Mouse (Mus musculus) lung, embryonic 14.5 days (tissue): ENCODE measurements around the gene Lhpp. TPM values are rescaled to one million over a fixed set of nuclear protein-coding genes. Genes with fewer than 3 reads are reported as not detected.
"Not testable (repeated sequence)": the region's sequence is repeated elsewhere in the genome, so short reads cannot be mapped to it uniquely, and the experiment has no call there.

Experiments
- ATAC-seq: fragments of 200-750 bp; cut with Nextera tagmentation; 2 replicates; pipeline ENCODE4 v1.8.0; 2017; ENCODE audit warnings: mild to moderate bottlenecking, moderate TSS enrichment, moderate library complexity; ENCODE audit not compliant: insufficient read depth
- DNase-seq: peaks from one replicate; pipeline ENCODE4 v3.0.0-alpha.2; 2015
- H3K27ac ChIP-seq: fragments of 300-500 bp; sonication (generic); 2 replicates; pipeline ENCODE4 v1.5.1; 2014; ENCODE audit warnings: low read depth, mild to moderate bottlenecking, moderate library complexity
- H3K27me3 ChIP-seq: fragments of 300-500 bp; sonication (generic); 2 replicates; pipeline ENCODE4 v1.6.1; 2014; ENCODE audit warnings: low read length, control low read depth; ENCODE audit not compliant: insufficient read depth
- H3K36me3 ChIP-seq: fragments of 300-500 bp; sonication (generic); 2 replicates; pipeline ENCODE4 v1.6.1; 2014; ENCODE audit warnings: control low read depth; ENCODE audit not compliant: insufficient read depth
- H3K4me1 ChIP-seq: fragments of 300-500 bp; sonication (generic); 2 replicates; pipeline ENCODE4 v1.6.1; 2014; ENCODE audit warnings: antibody characterized with exemption, control low read depth; ENCODE audit not compliant: insufficient read depth
- H3K4me2 ChIP-seq: fragments of 300-500 bp; sonication (generic); 2 replicates; pipeline ENCODE4 v1.6.1; 2014; ENCODE audit warnings: mild to moderate bottlenecking
- H3K4me3 ChIP-seq: fragments of 300-500 bp; sonication (generic); 2 replicates; pipeline ENCODE4 v1.5.1; 2014; ENCODE audit warnings: low read depth, low read length
- H3K9ac ChIP-seq: fragments of 300-500 bp; sonication (generic); 2 replicates; pipeline ENCODE4 v1.6.1; 2014
- H3K9me3 ChIP-seq: fragments of 300-500 bp; sonication (generic); 2 replicates; pipeline ENCODE4 v1.6.1; 2016; ENCODE audit warnings: low read depth, low read length, control low read depth
- CTCF ChIP-seq: IDR thresholded peaks from 2 replicates; pipeline ENCODE4 v1.5.1; 2016; ENCODE audit warnings: antibody characterized with exemption, low read depth
- WGBS: fragments of 180-500 bp; shearing (Covaris S2); extraction: QIAGEN DNeasy Blood & Tissue Kit; methylation state at CpG from one replicate; pipeline ENCODE4 v1.1.7; 2014; 5-methylcytosine and 5-hydroxymethylcytosine counted together
- polyA plus RNA-seq: library from polyadenylated mRNA; unstranded; fragments of >200 nt; fragmentation: Nextera tagmentation; extraction: Ambion mirVana; gene quantifications from 2 replicates; pipeline ENCODE4 v1.2.1, GENCODE M21; 2014

The Lhpp gene
- polyA plus RNA-seq, 1 experiment from 2014 or later, result 22.8 TPM

DNA sequence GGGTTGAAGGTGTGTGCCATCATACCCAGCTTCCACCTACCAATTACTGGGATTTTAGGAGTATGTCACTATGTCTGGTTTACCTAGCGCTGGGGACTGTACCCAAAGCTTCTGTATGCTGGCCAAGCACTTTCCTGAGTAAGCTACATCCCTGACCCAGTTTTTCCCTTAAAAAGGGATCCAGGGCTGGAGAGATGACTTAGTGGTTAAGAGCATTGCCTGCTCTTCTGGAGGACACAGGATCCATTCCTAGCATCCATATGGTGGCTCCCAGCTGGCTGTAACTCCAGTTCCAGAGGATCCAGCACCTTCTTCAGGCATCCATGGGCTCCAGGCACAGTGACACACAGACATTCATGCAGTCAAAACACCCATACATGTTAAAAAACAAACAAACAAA is 36.1 kb downstream of the Lhpp start:
- Histone ChIP-seq H3K27me3 (no peaks in the 10 kb centered on the region), H3K4me1 (no peaks in the 10 kb centered on the region), H3K9ac (no peak overlapping the region), H3K4me2 (no peak overlapping the region), H3K36me3 (no peaks in the 10 kb centered on the region), H3K9me3 (no peaks in the 10 kb centered on the region), H3K27ac (no peak overlapping the region), H3K4me3 (no peak overlapping the region)
- 91% methylated on average over 1 of the region's 1 CpGs for WGBS
- TF ChIP-seq CTCF, result no peak
- DNase-seq, result no peak
- no peak for ATAC-seq

DNA sequence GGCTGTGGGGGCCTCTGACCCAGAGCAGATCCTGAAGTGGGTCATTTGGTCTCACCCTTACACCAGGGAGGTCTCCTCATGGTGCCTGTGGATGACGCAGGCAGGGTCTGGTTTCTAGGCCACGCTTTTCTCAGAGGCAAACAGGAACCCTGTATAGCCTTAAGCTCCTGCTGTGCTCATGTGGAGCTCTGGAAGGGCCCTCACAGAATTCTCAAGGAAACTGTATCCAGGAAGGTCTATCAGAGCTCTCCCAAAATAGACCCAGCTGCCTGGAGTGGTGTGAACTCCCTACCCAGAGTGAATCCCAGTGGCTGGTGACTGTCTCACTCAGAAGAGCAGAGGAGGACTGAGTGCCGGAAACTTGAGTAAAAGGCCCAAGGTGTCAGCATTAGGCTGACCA is 44.0 kb downstream of the Lhpp start:
- no peaks in the 10 kb centered on the region for H3K36me3 ChIP-seq
- WGBS, result 79% methylated on average over 3 of the region's 3 CpGs

DNA sequence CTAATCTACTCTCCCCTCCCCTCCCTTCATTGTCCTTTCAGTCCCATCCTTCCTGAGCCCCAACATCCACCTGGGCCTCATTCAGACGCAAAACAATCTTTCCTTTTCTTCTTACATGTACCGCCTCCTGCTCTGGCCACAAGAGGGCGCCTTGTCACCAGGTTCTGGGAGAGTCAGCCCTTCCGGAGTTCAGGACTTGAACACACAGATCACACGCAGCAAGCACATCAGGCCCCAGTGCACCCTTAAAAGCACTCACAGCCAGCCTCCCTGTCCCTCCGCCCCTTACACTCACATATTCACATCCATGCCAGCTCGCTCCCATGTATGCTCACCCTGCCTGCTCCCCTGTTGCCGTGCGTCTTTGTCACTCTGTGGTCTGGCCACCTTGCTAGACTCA is 45.6 kb downstream of the Lhpp start:
- Histone ChIP-seq H3K9ac (no peak overlapping the region), H3K27ac (peak overlapping the region; percentile 72), H3K36me3 (no peaks in the 10 kb centered on the region), H3K4me1 (peaks cover 22% of the 10 kb centered on the region), H3K4me2 (peak overlapping the region; percentile 19; the same call in 1 of the 2 replicates), H3K27me3 (no peaks in the 10 kb centered on the region), H3K4me3 (no peak overlapping the region), H3K9me3 (no peaks in the 10 kb centered on the region)
- DNase-seq, result peak; percentile 96
- WGBS, result 22% methylated on average over 9 of the region's 9 CpGs
- TF ChIP-seq CTCF, result peak; percentile 97
- peak; percentile 70 for ATAC-seq

More for the DNA sequence above, 44.0 kb downstream of the Lhpp start:
- ATAC-seq, result no peak
- Histone ChIP-seq H3K27ac (no peak overlapping the region), H3K9me3 (no peaks in the 10 kb centered on the region), H3K27me3 (no peaks in the 10 kb centered on the region), H3K4me3 (no peak overlapping the region), H3K4me2 (no peak overlapping the region), H3K4me1 (peaks cover 12% of the 10 kb centered on the region), H3K9ac (no peak overlapping the region)
- DNase-seq, result no peak
- TF ChIP-seq CTCF, result no peak

DNA sequence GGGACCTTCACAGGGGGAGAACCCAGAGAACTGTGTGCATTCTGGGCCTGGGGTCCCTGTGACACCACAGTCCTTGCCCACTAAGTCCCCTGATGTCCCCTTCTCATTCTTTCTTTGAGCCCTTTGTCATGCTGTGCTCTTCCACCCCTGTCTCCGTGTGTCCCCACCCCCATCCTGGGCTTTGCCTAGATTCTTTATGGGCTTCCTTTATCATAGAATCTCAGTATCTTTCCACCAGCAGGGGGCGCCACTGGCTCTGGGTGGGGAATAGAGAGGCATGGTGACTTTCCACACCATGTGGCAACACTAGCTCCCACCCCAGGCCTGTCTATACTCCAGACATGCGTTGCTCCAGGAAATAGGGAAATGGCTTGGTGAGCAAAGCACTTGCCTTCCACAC is 46.1 kb downstream of the Lhpp start:
- Histone ChIP-seq H3K27ac (peak overlapping the region; percentile 72), H3K4me2 (no peak overlapping the region), H3K9ac (no peak overlapping the region), H3K36me3 (no peaks in the 10 kb centered on the region), H3K27me3 (no peaks in the 10 kb centered on the region), H3K4me1 (peaks cover 22% of the 10 kb centered on the region), H3K9me3 (no peaks in the 10 kb centered on the region), H3K4me3 (no peak overlapping the region)
- WGBS, result 6% methylated on average over 3 of the region's 3 CpGs
- peak; percentile 86 for TF ChIP-seq CTCF
- peak; percentile 93 for DNase-seq
- ATAC-seq, result peak; percentile 62

DNA sequence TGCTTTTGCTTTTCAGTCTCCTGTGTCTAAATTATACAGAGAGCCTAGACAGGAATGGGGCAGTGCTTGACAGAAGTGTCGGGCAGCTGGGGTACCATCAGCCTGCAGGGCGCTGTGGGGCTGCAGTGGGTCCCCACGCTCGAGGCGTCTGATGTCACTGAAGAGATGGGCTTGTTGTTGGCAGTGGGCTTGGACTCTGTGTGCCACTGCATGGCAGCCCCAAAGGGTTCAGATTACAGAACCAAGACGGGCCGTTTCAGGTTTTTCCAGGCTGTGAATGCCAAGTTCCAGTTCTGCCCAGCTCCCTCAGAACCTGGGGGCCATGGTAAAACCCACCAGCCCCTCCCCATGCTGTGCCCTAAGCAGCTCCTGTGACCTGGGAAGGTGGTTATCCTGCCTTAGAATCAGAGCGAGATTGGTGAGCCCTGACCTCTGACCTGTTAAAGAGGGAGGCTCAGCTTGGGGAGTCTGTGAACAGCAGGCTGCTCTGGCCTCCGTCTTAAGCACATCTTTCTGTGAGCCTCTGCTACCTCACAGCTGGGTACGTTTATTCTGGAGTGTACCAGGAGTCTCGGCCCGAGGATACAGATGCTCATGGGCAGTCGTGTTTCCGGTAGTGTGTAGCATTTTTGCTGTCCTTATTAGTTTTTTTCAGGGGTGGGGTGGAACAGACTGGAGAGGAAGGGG is 47.1 kb downstream of the Lhpp start:
- no peaks in the 10 kb centered on the region for H3K27me3 ChIP-seq
- no peaks in the 10 kb centered on the region for H3K9me3 ChIP-seq
- H3K36me3 ChIP-seq, result no peaks in the 10 kb centered on the region
- peak overlapping the region; percentile 23; the same call in 1 of the 2 replicates for H3K4me2 ChIP-seq
- H3K4me3 ChIP-seq, result no peak overlapping the region
- H3K9ac ChIP-seq, result no peak overlapping the region; the same call in 1 of the 2 replicates
- H3K27ac ChIP-seq, result peak overlapping the region; percentile 77; the same call in 1 of the 2 replicates
- TF ChIP-seq CTCF, result no peak
- 39% methylated on average over 14 of the region's 14 CpGs for WGBS
- no peak for ATAC-seq
- DNase-seq, result peak; percentile 17
- H3K4me1 ChIP-seq, result peaks cover 22% of the 10 kb centered on the region

DNA sequence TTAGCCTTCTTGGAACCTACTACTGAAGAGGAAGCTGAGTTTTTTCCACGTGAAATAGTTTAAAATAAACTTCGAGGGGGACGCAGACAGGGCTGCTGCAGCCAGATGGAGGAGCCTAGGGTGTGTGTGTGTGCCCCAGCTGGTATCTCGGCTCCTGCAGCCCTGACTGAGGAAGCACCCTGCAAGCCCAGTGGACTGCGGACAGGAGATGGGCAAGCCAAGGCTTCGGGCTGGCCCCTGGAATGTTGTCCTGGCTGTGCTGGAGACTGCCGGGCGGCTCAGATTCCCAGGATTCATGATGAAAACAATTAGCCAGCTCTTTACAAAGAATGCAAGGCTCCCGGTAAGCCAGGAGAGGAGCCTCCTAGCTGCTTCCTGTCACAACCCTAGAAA is 47.6 kb downstream of the Lhpp start:
- peak overlapping the region; percentile 35 for H3K9ac ChIP-seq
- H3K4me1 ChIP-seq, result peaks cover 22% of the 10 kb centered on the region
- WGBS, result 5% methylated on average over 9 of the region's 9 CpGs
- ATAC-seq (no peak), DNase-seq (peak; percentile 50)
- H3K27me3 ChIP-seq, result no peaks in the 10 kb centered on the region
- H3K36me3 ChIP-seq, result no peaks in the 10 kb centered on the region
- no peak for TF ChIP-seq CTCF
- peak overlapping the region; percentile 23 for H3K4me2 ChIP-seq
- peak overlapping the region; percentile 77 for H3K27ac ChIP-seq
- no peak overlapping the region for H3K4me3 ChIP-seq
- no peaks in the 10 kb centered on the region for H3K9me3 ChIP-seq

DNA sequence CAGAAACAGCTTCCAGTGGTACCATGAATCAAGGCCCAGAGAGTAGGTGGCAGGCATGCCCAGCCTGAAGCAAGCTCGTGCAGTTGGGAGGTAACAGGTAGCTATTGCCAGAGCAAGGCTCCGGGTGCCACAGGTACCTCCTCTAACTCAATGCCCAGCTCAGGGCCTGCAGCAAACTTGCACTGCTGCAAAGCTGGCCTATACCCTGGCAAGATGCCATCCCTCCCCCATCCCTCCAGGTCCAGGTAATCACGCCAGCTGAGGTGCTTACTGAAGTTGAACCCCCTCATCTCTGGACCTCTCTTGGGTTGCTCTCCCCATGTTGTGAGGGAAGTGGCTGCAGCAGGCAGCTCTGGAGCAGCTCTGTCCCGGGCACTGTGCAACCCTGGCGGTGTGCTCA is 48.2 kb downstream of the Lhpp start:
- Histone ChIP-seq H3K4me1 (peaks cover 22% of the 10 kb centered on the region), H3K9ac (no peak overlapping the region), H3K4me3 (no peak overlapping the region), H3K27me3 (no peaks in the 10 kb centered on the region), H3K4me2 (no peak overlapping the region), H3K27ac (peak overlapping the region; percentile 77), H3K9me3 (no peaks in the 10 kb centered on the region), H3K36me3 (no peaks in the 10 kb centered on the region)
- 83% methylated on average over 5 of the region's 5 CpGs for WGBS
- TF ChIP-seq CTCF, result no peak
- DNase-seq, result no peak
- ATAC-seq, result no peak

DNA sequence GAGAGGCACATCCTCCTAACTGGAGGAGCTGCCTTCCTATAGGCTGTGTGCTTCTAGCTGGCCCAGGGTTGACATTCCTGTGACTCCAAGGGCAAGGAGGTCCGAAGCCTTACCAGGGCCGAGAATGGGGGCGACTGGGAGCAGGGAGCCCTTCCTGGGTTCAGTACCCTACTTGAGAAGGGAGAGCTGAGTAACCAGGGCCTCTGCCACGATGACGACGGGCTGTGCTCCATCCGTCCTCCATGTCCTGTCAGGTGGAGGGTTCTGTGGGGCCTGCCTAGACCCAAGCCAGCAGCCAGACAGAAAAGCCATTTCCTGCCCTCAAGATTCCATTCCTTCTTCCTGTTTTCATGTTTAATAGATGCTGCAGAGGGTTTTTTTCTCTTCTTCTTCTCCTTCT is 49.2 kb downstream of the Lhpp start:
- TF ChIP-seq CTCF, result no peak
- H3K27me3 ChIP-seq, result no peaks in the 10 kb centered on the region
- DNase-seq (peak; percentile 24), ATAC-seq (no peak)
- H3K4me1 ChIP-seq, result peaks cover 22% of the 10 kb centered on the region
- 38% methylated on average over 7 of the region's 7 CpGs for WGBS
- H3K27ac ChIP-seq, result no peak overlapping the region; the same call in 1 of the 2 replicates
- H3K4me2 ChIP-seq, result no peak overlapping the region
- no peak overlapping the region for H3K4me3 ChIP-seq
- H3K9ac ChIP-seq, result no peak overlapping the region
- no peaks in the 10 kb centered on the region for H3K36me3 ChIP-seq
- H3K9me3 ChIP-seq, result no peaks in the 10 kb centered on the region

DNA sequence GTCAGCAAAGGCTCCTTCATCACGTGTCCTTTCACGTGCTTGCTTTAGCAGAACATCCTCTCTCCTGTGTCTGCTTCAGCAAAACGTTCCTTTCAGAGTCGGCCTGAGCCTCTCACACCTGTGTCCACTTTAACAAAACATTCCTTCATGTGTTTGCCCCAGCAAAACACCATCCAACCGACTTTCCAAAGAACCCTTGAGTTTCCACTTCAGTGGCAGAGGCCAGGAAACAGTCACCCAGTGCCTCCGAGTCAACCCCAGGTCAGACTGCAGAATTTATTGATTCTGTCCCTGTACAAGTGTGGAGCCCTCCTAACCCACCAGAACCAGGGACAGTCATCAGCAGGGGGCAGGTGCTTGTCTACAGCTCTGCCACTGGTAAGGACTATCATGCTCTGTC is 52.4 kb downstream of the Lhpp start:
- not testable (repeated sequence) for H3K9me3 ChIP-seq, H3K27me3 ChIP-seq, H3K4me2 ChIP-seq, H3K4me3 ChIP-seq, H3K9ac ChIP-seq, H3K36me3 ChIP-seq
- Histone ChIP-seq H3K4me1 (peaks cover 19% of the 10 kb centered on the region), H3K27ac (peak overlapping the region; percentile 58)
- WGBS, result 47% methylated on average over 6 of the region's 6 CpGs
- peak; percentile 47 for DNase-seq
- peak; percentile 14; the same call in 1 of the 2 replicates for ATAC-seq
